Mouse (Mus musculus): ENCODE results near the gene Plin5.

Gene Plin5

DNA sequence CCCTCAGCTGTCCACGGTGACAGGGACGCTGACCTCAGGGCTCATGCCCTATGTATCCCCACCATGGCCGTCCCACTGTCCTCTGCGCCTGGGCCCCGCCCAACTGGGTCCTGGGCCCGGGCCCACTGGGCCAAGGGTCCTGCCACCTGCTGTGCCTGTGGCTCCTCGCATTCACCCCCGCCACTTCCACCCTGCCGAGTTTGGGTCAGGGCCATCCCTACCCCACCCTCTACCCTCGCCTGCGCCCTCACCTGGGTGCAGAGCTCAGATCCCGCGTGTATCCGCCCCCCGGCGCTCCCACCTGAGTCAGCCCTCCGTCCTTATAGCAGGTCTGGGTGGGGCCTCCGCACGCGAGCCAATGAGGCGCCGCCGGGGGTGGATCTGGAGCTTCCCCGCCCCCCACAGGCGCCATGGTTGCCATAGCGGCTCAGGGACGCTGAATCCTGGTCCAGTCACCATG is at the start of gene Plin5:
Gene Plin5, minus strand, starts transcription at position 346 of the 460 bp plus-strand sequence.
- DNase-seq (ENCODE audit: low spot score in 2 of 2), result no peak

DNA sequence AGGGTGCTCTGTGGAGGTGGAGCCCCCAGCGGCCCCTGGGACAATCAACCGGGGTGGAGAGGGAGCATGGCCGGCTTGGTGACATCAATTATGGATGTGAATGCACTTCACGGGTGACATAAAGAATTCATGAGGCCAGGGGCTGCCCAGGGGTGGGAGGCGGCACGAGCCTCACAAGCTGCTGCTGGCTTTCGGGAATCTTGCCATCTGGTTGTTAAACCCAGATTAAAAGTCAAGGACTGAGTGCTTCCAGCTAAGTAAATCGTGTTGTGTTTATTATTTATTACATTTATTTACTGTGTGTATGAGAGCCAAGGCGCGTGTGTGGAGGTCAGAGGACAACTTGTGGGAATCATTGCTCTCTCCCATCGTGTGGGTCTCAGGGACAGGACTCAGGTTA is 48.3 kb upstream of the Plin5 start:
- DNase-seq (ENCODE audit: low spot score in 2 of 2), result no peak

DNA sequence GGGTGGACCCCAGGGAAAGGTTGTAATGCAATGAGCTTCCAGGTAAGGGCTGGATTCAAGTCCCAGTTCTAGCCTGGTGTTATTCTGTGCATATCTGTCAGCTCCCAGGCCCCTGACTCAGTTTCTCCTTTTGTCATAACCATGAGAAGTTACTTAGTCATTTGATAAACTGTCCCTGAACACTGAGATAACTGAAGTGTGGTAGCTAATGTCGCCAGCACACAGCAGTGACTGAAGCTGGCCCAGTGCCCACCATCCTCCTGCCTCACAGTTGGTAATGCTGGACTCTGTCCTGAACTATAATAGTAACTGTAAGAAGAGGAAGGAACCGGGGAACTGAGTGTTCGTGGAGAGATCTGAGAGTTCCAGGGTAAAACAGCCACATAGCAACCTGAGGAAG is 47.1 kb upstream of the Plin5 start:
- no peak for DNase-seq (ENCODE audit: low spot score in 2 of 2)

DNA sequence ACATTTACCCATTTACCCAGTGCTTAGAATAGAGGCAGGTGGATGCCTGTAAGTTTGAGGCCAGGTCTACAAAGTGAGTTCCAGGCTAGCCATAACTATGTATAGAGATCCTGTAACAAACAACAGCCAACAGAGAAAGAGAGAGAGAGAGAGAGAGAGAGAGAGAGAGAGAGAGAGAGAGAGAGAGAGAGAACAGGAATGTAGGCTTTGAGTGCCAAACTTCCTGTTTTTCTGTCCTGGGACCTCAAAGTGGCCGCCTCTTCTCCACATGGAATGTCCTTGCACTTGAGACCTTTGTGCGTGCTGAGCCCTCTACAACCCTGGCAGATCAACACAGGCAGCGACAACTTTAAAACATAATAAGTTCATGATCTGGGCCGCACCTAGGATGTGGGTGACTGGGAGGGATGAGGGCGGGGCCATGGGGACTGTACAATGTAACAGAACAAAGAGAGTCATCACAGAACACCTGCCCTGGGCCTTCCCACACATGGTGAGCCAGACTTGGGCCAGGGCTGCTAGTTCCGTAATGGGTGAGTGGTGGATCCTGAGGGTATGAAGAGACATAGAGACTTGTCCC is 46.2 kb upstream of the Plin5 start:
- peak in 1 of 2 experiments; percentile 11 for DNase-seq (ENCODE audit: low spot score in 2 of 2)

DNA sequence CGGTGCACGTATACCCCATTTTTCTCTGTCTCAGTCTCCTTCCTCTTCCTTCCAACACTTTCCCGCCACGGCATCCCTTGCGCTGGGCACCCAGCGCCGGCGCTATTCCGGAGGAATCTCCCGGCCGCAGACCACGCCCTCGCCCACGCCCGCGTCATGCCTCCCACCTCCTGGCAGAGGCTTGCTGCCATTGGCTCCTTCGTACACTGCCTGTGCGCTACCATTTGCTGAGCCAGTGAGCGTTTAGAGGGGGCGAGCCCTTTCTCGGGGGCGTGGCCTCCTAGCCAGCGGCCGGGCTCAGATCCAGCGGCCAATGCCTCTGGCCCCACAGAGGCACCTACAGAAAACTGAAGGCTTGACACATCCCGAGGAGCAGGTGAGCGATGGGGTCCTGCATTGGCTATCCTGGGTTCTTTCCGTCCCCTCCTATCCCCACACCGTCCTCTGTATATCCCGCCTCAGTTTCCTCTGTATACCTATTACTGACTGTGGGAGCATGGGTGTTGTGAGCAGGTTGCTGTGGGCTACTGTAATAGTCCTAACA is 44.9 kb upstream of the Plin5 start, which contains the start of gene Tnfaip8l1:
Gene Tnfaip8l1, plus strand, starts transcription at position 247 of the 544 bp plus-strand sequence.
- DNase-seq (ENCODE audit: low spot score in 2 of 2), result peak; percentile 85 to 88

DNA sequence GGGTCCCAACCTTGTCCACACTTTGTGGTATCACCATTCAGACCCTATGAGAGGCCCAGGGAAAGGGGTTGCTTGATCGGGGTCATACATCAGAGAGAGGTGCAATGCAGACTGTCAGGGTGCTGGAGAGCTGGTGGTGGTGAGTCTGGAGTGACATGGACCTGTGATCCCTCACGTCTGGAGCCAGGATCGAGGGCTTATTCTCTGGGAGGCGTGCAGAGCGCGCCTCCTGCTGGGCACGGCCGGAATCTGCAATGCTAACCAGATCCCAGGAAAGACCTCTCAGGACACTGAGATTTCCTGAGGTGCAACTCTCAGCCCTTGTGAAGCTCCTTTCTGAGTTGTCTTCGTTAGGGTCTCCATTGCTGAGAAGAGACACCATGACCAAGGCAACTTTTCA is 42.3 kb upstream of the Plin5 start:
- peak in 1 of 2 experiments; percentile 18 for DNase-seq (ENCODE audit: low spot score in 2 of 2)

DNA sequence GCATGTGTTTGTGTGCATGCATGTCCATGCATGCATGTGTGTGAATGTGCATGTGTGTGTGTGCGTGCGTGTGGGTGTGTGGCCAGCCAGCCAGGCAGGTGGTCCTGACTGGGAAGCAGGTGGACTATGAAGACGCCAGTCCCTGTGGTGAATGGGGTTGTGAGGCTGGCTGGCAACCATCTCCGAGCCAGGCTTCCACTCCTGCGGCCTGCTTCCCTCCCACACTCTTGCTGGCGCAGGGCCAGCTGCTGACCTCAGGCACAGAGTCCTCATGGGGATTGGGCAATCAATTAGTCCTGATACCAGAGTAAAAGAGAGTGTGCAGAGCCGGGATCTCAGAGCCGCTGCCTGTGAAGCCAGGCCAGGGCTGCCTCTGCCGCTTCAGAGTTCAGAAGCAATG is 36.2 kb upstream of the Plin5 start:
- DNase-seq (ENCODE audit: low spot score in 2 of 2), result no peak

DNA sequence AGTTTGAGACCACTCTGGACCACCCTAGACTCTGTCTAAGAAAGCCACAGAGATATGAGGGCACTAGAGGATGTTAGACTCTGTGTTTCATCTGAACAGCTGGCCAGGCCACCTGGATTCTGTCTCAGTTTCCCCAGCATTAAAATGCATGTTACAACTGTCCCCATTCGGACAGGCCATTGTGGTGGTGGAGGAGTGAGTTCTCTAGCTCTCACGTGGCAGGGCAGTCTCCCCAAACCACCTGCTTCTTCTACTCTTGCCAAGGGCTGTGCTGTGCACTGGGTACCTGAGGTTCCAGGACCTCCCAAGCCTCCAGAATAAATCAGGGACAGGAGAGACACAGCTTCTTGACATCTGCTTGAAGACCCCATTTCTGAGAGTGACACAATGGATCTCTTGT is 32.5 kb upstream of the Plin5 start:
- no peak for DNase-seq (ENCODE audit: low spot score in 2 of 2)

DNA sequence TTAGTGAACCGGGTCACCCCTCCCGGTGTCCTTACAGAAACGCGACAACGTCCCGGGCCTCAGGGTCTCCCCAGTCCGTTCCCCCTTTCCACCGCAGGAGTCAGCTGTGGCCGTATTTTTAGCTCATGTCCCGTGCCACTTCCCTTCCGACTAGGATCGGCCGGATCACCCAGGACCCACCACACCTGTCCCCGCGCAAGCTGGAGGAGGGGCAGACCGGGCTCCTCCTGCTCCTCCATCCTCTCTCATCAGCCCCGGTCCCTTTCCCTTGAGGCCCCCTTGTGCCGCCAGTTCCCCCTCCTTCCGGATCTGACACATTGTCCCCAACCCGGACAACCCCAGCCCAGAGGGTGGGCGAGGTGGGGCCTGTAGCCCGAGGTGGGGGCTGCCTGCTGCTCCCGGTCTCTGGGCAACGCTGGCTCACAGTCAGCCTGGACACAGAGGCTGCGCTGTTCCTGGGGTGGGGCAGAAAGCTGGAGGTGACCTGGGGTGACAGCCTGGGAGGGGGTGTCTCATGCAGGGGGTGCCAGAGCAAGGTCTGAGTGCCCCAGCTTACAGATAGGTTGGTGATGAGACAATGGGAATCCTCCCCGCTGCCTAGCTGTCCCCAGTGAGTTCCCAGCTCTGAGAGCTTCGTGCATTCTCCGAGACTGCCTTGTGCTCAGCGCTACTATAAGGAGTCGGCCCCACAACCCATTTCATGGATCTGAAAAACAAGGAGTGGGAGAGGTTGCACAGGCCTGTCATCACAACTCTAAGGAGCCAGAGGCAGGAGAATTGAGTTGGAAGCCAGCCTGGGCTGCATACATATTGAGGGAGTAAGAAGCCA is 31.6 kb upstream of the Plin5 start:
- no peak for DNase-seq (ENCODE audit: low spot score in 2 of 2)

DNA sequence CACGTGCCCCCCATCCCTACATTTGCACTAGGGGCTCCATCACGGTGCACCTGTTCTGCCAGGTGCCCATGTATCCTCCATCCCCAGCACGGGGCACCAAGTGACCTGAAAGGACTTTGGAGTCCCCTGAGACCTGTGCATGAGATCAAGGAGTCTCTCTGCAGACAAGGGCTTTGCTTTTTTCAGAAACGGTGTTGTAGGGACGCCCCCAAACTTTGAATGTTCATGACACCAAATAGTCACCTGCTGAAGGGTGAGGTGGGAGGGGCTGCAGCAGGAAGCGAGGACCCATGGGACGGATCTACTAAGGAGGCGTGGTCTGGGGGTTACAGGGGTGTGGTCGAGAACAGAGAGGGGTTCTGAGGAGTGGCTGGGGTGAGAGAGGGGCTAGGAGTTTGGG is 30.9 kb upstream of the Plin5 start:
- DNase-seq (ENCODE audit: low spot score in 2 of 2), result peak in 1 of 2 experiments; percentile 28

DNA sequence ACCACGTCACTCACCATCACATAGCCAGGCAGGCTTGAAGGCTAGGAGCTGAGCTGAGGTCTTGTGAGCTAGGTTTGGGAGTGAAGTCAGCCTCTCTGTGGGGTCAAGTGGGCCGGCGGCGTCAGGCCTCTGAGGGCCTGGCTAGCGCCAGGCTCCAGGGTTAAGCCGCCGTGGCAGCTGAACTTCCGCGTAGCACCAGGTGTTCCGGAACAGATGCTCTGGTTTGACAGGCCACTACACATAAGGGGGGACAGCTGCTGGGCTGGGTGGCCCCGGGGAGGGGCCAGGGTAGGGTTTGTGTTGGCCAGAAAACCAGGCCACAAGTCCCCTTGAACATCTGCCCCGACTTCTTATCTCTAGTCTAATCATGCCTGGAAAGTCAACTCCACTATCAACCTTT is 30.0 kb upstream of the Plin5 start:
- DNase-seq (ENCODE audit: low spot score in 2 of 2), result no peak

DNA sequence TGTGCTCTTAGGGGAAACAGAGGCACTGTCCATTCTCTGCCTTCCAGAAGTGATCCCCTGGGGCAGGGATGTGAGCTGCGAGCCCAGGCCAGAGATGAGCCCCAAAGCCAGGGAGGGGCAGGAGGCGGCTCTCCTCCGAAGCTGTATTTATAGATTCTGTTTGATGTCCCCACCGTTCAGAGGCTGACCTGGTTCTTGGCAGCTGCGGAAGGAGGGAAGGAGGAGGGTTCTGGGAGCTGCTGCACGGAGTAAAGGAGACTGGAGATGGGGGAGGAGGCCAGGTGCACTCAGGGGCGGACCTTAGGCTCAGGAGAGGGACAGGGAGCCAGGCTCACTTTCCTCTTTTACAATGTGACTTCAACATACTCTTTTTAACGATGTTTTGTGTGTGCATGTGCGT is 28.7 kb upstream of the Plin5 start:
- no peak for DNase-seq (ENCODE audit: low spot score in 2 of 2)

DNA sequence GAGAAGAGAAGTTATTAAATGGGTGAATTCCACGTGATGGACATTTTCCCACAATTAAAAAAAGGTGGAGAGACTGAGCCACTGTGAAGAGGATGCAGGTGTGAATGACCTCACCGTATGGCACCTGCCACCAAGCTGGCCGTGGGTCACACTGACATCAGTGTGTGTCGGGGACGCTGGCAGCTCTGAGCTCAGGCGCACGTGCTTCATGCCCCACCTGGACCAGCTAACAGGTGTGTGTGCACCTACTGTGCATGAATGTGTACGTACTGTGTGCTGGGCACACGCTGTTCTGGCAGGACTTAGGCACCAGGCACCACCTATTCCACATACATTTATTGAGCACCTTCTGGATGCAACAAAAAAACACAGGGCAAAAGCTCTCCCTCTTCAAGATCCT is 27.1 kb upstream of the Plin5 start:
- DNase-seq (ENCODE audit: low spot score in 2 of 2), result no peak

DNA sequence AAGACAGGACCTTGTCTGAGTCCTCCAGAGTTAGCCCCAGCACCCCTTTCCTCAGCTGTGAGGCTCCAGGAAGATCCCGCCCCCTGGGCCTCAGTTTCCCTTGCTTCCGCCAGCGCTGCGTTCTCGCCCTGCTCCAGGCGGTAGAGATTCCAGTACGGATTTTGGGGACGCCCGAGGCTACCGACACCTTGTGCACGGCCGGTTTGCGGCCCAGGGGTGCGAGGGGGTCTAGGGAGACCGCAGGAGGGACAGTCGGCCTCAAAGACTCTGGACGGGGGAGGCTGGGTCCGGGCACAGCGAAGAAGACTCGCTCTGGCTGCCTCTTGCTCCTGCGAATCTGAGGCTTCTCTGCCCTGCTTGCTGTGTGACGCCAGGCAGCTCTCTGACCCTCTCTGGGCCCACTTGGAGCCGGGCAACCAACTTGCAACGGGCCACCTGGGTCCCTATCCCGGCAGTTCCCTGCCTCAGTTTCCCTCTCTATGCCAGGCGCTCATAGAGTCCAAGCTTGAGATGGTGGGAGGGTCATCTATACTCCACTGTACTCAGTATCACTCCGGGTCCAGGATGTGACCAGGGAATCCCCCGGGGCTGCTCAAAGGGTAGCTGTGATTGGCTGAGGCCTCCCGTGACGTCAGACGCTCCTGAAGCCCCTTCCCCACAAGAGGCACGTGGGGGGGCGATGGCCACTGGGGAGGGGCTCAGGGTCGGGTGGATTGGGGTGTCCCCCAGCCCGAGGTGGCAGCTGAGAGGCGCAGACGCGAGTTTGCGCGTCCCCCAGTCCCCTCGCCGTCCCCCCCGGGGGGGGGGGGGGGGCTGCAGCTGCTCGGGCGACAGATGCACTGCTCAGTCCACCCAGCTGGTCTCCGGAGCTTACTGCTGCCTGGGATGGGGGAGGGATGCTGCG is 24.6 kb upstream of the Plin5 start:
- no peak for DNase-seq (ENCODE audit: low spot score in 2 of 2)

DNA sequence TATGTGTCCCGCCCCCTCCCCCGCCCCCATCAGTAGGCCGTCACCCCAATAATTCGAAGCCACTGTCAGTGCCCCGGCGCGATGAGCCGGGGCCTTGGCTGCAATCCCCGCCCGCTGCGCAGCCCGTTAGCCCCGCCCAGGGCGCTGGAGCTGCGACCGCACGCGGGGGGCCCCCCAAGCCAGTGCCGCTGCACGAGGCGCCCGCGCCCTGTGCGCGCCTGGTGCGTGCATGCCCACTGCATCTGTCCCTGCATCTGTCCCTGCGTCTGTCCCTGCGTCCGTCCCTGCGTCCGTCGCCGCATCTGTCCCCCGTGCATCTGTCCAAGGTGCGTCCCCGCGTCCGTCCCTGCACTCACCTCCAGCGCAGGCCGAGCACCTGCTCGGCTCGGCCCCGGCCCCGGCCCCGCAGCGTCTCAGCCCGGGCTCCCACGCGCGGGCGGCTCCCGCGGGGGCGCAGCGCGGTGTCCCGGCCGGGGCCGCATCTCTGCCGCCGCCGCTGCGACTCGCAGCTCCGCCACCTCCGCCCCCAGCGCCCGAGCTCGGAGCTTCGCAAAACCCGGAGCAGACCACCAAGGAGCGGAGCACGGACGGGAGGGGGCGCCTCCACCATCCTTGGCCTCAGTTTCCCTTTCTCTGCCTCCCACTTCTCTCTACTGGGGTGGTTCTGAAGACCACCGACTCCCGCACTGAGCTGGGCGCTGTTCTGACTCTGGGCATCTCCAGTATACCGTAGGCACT is 22.6 kb upstream of the Plin5 start, which contains the start of gene Sema6b:
Gene Sema6b, minus strand, starts transcription at position 486 of the 738 bp plus-strand sequence.
- DNase-seq (ENCODE audit: low spot score in 2 of 2), result no peak

DNA sequence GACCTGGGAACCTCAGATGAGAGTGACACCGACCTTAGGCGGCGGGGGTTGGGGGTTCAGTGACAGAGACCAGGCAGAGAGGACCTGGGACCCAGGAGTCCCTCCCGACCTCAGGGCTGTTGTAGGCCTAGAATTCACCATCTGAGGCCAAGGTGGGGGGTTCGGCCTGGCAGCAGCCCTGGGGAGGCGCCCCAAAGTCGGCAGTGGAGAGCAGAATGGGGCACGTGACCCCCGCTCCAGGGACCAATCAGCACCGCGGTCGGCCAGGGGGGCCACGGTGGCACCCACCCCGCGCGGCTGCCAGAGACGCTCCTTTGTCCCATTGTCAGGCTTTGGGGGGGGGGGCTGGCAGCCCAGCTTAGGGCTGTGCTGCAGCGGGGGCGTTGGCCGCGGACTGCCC is 22.0 kb upstream of the Plin5 start:
- no peak for DNase-seq (ENCODE audit: low spot score in 2 of 2)

DNA sequence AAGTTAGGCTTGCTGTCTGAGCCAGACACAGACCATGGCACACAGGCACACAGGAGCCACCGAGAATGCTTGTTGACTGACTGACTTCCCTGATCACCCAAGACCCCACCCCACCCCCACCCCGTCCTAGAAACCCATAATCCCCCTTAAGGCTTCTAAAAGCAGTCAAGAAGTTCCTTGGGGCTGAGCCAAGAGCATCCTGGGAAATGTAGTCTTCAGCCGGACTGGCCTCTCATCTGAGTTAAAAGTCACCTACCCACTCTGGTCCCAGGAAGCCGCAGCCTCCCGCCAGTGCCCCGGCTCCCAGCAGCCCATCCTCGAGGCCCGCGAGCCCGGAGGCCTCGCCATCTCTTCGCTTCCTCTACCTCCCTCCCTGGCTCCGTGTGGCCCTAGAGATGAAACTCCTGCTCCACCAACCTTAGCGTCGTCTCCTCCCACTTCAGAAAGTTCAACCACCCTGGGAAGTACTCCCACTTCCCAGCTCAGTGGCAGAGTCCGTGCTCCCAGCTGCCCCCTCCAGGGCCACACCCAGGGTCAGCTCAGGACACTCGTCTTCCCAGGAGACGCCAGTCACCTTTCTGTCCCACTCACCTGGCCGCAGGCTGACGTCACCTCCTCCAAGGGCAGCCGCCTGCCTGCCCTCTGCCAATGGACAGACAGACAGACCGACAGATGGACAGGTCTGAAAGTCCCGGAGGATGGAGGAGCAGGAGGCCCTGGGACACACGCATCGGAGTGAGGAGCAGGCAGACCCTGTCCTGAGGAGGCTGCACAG is 20.6 kb upstream of the Plin5 start:
- DNase-seq (ENCODE audit: low spot score in 2 of 2), result no peak

DNA sequence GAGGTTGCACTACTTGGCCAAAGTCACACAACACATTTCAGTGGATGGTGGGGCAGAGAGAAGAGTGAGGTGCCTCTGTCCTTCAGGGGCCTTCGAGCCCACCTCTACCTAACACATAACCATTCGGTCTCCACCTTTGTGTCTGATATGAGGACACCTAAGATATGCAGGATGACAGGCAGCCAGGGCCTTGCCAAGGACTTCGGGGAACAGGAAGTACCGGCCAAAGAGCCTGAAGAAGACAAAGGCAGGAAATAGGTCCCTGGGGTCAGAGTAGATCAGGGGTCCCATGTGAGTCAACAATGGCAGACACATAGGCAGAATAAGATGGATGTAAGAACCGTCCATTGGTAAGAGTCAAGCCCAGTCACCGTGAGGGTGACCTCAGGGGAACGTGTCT is 19.2 kb upstream of the Plin5 start:
- DNase-seq (ENCODE audit: low spot score in 2 of 2), result no peak

DNA sequence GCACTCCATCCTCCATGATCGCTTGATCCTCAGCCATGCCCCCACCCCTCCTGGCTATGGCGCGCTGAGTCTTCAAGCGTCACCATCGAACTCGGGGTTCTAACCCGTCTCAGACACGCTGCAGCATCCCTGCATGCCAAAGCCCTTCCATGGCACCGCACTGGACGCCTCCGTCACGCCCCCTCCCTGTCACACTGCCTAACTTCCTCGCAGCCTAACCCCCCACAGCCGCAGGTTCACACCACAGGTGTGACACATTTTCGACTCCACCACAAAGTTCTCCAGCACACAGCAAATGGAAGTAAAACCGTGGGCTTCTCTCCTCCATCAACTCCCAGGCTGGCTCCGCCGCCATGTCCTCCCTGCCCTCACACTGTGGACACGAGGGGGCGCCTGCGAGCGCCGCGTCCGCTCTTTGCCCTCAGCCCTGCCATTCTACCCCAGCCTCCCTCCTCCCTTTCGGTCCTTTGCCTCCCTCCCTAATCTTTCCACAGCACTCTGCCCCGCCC is 17.1 kb upstream of the Plin5 start:
- peak; percentile 64 to 77 for DNase-seq (ENCODE audit: low spot score in 2 of 2)

Measured in natural killer cell, adult 2 months (primary cell).